Mouse (Mus musculus): ENCODE data around the gene Gm49342.
"Not testable (repeated sequence)": the region's sequence is repeated elsewhere in the genome, so short reads cannot be mapped to it uniquely, and the experiment has no call there.

Gm49342 gene

DNA sequence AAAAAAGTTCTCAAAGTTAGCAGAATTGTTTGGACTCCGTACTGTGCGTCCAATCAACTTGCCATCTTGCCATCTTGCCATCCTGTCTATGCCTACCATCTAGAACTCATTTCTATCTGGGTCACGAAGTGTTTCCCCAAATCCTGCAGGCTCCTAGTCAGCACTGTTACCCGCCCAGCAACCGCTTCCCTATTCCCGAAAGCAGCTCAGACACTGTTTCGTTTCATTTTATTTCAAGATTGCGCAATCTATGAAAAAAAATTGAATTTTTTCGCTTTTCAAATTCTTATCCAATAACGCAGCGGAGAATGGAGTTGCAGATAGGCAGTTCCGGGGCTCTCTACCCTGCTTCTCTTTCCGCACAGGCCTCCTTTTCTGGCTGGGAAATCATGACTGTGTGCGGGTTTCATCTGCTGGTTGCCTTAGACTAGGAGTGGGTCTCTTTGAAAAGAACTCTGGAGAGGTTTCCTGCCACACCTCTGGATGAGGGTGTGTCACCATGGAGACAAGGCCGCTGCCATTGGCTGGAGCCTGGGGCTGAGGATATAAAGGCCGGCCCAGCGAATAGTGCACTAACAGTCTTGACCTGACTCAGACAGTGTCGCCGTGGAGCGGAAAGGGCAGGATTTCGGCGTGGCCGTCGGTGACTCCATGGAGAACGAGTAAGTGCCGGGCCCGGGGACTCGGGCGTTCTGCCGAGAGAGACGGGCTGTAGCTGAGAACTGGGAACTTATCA is at the start of gene Gm49342:
Gene Gm49342, plus strand, starts transcription at position 586 of the 736 bp plus-strand sequence.
- DNase-seq: peak; percentile 97

DNA sequence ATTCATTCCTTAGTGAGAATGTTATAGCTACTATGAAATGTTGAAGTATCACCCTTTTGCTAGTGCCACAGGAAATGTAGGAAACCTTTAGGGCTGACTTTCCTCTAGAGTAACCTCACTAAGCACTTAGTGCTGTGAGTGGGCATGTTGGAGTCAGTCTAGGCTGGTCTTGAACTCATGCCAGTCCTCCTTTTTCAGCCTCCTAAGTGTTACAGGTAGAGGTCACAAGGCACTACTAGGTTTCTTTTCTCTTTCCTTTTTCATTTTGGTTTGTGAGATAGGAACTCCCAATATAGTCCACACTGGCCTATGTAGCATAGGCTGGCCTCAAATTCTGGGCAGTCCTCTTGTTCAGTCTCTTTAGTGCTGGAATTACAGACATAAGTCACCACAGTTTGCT is 48.9 kb upstream of the Gm49342 start:
- DNase-seq: no peak

DNA sequence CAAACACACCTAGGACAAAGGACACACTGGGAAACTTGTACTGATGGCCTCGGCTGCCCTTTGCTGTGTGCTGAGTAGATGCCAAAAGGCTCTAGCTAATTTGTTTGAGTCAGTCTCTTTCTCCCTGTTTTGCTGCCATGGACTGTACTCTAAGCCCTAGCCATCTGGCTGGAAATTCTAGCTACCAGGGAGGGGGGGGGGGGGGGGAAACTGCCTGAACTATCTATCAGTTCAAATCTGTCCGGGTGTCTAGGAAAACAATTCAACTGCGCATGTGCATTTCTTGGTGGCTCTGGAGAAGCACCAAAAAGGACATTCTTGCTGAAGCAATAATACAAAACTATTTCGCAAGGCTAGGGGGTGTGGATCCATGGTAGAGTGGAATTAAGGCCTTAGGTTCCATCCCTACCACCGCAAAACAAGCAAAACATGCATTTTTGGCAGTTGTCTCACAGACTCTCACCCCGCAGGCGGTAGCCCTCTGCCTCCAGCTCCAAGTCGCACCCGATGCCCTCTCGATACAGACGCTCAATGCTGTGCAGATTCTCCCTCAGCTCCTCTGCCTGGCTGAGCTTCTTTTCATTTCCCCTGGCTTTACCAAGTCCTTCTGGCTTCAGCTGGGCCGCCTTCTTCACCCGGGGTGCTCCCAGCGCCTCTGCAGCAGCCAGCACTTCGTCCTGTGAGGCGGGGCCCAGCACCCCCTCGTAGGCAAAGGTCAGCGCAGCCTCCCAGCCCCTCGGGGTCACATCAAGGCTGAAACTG is 48.2 kb upstream of the Gm49342 start:
- peak; percentile 72 for DNase-seq

DNA sequence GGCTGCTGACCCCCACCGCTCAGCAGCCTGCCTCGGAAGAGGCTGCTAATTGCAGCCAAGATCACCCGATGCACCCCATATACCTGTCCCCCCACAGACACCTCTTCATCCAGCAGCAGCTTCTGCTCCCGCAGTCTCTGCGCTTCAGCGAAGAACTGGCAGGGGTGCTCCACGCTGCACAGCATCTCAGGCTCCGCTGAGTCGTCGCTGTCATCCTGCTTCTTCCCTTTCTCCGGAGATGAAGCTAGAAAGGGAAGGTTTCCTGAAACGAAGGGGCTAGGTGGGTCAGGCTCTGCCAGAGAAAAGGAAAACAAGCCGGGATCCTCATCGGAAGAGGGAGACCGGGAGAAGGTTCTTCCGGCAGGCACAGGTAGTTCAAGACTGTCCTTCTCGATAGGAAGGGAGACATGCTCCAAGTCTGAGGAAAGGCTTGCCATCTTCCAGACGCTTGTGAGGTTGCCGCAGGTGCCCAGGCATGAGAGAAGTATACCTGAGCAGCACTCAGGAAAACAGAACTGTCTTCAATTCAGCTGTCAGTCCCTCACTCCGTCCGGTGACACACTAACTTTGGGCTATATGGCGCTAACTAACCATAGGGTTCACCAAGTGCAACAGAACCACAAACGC is 47.5 kb upstream of the Gm49342 start:
- no peak for DNase-seq

DNA sequence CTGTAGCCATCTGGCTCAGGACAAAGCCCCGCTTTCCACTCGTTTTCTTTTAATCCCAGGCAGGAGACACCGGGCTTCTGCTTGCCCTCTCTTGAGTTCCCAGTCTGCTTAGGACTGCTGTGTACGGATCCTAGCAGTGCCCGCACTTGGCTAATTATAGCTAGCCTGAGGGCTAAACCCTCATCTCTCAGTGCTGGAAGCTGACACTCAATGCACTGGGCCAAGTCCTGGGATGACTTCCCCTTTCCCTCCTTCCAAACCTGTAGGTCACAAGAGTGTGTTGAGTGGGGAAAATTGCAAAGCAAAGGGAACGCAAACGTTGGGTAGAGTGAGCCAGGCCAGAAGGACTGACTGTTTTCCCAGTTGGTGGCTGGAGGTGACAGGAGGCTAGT is 46.9 kb upstream of the Gm49342 start, which contains the start of gene Klhl33:
Gene Klhl33, minus strand, starts transcription at position 134 of the 392 bp plus-strand sequence.
- peak; percentile 5 for DNase-seq

DNA sequence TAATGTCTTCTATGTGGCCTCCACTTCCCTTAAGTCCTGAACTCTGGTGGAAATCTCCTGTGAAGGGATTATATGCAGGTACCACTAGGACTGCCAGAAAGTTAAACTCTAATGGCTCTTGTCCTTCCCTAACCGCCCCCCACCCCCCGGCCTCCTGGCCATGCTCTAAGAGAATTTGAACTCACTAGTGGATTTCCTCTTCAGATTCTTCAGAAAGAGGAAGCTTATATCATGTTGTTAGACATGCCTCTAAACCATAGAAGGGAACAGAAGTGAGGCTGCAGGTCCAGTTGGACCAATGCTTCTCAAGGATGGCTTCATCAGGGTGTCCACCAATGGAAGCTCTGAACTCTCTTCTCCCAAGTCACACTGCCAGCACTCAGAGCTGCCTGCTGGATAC is 46.3 kb upstream of the Gm49342 start:
- DNase-seq: not testable (repeated sequence)

DNA sequence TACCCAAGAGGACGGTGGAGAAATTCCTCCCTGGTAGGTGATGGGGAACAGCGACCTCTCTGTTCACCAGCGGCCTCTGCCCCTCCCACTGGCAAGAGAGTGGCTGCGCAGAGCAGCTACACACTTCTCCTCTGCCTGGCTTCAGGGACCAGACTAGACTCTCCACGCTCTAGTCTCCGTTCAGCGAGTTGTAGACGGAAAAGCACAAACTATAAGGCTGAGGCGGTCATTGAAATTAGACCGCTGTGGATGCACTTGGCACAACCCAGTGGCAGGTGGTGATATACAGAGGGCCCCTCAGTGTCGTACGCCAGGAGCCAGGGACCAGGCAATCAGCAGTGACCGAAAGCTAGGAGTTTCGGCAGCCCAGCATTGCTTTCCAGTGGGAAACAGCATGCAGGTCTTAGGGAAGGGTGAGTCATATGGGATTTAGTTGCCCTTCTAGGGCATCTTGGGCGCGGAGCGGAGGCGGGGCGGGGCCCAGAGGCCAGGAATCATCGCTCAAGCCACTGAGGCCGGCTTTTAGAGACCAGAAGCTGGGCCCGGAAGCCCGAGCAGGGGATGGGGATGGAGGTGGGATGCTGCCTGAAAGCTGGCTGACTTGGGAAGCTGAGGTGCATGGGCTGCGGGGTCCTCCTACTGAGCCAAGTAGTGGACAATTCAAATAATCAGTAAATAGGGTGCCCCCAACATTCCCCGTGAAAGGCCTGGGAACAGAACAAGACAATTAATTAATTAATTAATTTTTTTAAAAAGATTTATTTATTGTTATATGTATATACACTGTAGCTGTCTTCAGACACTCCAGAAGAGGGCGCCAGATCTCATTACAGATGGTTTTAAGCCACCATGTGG is 40.1 kb upstream of the Gm49342 start:
- peak; percentile 39 for DNase-seq

DNA sequence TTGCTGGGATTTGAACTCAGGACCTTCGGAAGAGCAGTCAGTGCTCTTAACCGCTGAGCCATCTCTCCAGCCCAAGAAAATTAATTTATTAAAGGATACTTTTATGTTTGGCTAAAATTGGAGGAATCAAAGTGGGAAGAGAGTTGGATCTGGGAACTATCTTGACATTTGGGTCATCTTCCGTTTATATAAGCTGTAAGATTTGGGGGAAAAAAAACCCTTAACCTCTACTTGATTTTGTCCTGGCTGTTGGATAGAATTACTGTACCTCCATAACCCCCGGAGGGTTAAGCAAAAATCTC is 39.5 kb upstream of the Gm49342 start:
- DNase-seq: no peak

DNA sequence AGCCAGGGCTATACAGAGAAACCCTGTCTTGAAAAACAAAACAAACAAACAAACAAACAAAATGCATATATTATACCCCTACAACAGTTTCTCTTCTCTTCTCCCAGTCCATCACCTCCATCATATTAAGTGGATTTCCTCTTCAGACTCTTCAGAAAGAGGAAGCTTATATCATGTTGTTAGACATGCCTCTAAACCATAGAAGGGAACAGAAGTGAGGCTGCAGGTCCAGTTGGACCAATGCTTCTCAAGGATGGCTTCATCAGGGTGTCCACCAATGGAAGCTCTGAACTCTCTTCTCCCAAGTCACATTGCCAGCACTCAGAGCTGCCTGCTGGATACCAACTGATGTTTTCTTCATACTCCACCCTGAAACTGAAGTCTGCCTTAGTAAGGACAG is 39.0 kb upstream of the Gm49342 start:
- not testable (repeated sequence) for DNase-seq

DNA sequence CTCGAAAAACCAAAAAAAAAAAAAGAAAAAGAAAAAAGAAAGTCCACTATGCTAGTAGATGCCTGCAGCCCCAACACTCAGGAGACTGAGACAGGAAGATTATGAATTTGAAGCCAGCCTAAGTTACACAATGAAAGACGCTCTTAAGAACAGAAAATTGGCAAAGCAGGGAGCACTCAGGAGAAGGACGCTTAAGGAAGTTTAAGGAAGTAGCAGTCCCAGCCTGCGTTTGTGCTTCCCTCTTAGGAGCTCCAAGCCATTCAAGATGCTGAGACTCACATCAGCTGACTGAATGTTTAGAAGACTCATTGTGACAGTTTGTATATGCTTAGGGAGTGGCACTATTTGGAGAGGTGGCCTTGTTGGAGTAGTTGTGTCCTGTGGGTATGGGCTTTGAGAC is 36.2 kb upstream of the Gm49342 start:
- DNase-seq: no peak

DNA sequence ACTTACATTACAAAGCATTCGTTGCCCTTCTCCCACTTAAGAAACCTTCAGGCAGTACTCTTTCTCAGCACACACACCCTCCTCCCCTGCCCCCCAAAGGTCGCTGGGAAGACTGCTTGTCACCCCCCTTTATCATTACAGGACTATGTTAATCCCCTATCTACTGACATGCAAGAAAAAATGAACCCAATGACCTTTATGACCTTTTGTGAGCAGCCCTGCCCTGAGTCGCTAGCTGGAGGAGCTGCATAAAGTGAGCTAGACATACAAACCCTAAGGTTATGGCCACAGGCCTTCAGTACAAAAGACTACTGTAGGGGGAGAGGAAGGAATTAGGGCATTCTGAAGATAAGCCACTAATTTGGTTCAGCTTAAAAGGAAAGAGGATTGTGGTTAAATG is 33.0 kb upstream of the Gm49342 start:
- DNase-seq: no peak

DNA sequence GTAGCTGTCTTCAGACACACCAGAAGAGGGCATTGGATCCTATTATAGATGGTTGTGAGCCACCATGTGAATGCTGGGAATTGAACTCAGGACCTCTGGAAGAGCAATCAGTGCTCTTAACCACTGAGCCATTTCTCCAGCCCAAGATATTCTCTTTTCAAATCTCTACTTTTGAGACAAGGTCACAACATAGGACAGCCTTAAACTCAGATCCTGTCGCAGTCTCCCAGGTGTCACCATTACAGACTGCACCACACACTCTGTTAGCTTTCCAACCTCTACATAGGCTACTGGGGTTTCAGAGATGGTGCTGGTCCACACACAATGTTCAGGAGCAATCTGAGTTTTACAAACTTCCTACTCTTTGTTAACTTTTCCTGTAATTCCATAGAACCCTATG is 20.9 kb upstream of the Gm49342 start:
- not testable (repeated sequence) for DNase-seq

DNA sequence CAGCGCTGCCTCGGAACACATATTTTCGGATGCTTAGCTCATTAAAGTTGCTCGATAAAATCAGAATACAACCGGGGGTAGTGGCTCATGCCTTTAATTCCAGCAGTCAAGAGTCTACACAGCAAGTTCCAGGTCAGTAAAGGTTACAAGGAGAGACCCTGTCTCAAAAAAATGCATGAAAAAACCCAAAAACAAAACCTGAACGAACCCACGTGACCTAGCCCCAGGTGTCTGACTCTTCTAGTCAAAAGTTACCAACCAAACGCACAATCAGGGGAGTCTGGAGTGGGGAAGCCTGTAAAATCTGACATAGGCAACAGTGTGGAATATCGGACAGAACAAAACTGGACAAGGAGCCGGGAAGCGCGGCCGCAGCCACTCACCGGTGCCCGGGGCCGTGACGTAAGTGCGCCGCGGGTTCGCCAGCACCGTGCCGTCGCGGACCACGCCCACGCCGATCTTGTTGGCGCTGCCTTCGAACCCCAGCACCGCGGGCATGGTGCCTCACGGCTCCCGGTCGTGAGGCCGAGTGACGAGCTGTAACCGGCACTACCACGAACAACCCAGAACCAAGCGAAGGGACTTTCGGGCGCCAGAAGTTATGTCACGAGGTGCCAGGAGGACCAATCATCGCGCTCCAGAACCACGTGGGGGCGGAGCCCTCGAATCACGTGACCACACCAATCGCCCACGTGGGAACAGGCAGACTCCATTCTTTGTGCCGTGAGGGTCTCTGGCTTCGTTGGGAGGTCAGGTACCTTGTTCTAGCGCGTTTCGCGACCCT is 19.8 kb upstream of the Gm49342 start, which contains the start of the genes Osgep and Apex1:
Gene Osgep, minus strand, starts transcription at position 613 of the 784 bp plus-strand sequence.
Gene Apex1, plus strand, starts transcription at position 688 of the 784 bp plus-strand sequence.
- peak; percentile 97 for DNase-seq

DNA sequence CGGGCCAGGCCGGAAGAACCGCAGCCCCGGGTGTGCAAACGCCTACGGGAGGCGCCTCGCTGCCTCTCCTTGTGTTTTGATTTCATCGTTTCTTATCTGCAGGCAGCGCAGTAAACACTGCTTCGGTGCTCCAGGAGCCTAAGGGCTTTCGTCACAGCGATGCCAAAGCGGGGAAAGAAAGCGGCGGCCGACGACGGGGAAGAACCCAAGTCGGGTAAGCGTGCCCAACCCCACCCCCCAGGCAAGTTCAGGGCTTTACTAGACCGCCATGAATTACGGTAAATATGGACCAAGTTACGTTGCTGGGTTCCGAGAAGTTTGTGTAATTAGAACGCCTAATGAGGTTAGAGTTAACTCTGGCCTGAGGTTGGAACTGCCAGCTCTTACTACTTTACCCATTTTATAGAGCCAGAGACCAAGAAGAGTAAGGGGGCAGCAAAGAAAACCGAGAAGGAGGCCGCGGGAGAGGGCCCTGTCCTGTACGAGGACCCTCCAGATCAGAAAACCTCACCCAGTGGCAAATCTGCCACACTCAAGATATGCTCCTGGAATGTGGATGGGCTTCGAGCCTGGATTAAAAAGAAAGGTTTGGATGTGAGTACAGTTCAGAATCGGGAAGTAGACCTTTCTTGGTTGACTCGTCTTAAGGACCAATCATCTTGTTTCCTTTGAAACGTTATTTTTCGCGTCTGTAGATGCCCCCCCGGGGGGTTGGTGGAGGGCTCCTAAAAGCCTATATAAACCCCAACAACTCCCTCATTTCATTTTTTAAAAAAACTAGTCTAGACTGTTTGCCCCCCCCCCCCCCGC is 19.0 kb upstream of the Gm49342 start:
- no peak for DNase-seq

DNA sequence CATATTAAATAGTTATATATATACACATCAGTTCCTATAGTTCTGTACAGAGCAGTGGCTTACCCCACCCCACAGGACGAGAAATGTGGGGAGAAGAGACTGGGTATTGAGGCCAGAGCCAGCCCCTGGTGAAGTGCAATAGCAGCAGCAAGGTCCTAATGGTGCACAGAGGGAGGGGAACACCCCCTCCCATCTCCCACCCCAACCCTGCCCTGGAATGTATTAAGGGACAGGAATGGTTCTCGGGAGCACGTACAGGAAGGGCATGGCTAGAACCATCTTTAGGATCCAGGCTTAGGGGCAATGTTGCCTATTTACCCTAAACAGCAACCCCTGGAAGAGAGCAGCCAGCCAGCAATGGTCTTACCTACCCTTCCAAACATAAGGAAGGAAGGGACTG is 17.0 kb upstream of the Gm49342 start:
- DNase-seq: no peak

DNA sequence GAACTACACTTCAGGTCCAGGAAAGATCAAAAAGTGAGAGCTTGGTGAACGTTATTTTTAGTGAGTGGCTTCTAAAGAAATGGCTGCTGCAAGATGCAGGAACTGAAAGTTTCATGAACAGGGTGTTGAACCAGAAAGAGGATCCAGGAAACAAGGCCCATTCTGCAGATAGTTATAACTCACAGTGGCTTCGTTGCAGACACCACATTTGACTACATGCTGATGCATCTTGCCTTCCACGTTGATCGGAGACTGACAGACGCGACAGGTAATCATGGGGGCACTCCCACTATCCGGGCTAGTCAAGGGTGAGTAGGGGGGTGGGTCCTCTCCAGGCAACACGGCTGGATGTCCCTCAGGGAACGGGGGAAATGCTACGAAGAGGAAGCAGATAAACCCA is 14.4 kb upstream of the Gm49342 start:
- DNase-seq: no peak

DNA sequence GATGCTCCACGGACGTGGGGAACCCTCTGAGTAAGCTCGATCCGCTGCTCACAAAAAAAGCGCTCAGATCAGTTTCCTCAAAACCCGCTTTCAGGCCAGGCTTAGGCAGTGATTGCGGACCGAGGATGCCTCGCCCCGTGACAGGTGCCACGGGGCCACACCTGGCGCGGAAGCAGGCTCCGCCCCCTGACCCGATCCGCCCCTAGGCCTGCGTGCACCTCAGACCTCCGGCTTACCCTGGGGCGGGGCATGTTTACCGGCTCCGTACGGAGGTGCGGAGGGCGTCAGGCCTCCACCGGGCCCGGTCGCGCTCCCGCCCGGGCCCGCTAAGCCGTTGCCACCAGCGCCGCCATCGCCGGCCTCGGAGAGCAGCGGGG is 14.0 kb upstream of the Gm49342 start:
- DNase-seq: peak; percentile 54

DNA sequence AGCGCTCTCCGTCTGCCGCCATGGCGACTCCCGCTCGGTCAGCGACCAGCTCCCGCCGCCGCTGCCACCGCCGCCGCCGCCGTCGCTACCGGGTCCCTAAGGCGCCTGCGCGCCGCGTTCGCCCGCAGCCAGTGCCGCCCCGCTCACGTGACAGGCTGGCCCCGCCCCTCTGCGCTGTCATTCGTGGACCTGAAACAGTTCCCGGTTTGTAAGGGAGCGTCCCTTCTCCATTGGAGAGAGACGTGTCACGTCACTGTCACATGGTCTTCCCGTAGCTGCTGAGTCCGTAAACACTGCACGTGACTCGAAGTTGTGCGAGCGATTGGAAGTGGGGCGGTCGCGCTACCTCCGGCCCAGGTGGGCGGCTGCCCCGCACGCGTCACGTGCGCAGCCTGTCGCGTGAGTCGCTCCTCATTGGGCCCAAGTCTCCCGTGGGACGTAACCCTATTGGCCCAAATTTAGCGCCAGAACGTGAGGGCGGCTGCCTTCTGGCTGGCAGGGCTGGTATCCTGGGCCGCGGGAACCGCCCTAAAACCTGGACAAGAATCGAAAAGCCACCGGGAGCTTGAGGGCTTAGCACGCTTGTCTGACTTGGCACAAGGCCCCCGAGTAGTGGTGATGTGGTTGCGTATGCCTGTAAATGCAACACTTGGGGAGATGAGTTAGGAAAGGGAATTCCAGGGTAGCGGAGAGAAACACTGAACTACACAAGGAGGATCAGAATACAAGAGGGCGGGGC is 13.4 kb upstream of the Gm49342 start, which contains the start of the genes Pip4p1 and Pnp:
Gene Pip4p1, minus strand, starts transcription at position 103 of the 739 bp plus-strand sequence.
Gene Pnp, plus strand, starts transcription at position 329 of the 739 bp plus-strand sequence.
- peak; percentile 99 for DNase-seq

DNA sequence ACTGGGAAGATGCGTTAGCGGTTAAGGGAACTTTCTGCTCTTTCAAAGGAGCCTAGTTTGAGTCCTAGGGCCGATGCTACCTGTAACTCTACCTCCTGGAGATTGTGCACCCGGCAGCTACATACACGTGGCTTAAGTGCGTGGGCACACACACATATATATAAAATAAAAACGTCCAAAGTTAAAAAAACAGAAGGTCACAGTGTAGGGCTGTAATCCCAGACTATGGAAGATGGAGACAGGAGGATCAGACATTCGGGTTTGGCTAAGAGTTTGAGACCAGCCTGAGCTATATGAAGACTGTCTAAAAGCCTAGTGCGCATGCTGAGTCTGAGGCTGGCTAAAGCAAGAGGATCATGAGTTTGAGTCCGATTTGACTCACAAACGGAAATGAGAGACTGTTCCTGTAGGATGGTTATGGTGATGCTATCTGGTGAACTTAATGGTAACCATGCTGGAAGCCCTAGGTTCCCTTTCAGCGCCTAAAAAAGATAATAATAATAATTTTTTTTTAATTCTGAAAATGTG is 12.8 kb upstream of the Gm49342 start:
- DNase-seq: no peak

DNA sequence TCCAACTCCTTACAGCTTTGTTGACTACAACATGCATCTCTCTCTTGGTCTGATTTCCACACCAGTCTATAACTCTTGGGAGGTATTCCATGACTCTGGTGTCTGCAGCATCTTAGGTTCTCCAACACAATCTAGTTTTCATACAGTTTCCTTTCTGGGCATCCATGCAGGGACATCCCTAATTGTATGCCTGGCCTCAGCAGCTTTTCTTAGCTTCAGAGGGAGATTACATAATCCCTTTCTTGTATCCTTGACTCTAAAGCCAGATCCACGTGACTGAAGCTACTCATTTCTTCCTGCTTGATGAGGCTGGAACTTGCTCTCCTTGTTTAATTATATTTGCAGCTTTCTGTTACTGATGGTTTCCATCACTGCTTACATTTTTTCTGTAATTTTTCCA is 7.7 kb upstream of the Gm49342 start:
- DNase-seq: no peak

Data from lung, postnatal 14 days (tissue).